Mouse (Mus musculus): ENCODE measurements at regions not wholly inside any gene's neighbourhood (a gene's known extent, or its start where the extent isn't known, plus 50 kb on each side); places are given as distances from the start of the nearest gene placed in this dataset.

GRCm38 (mm10) chr2:134714001-134714400 lies 70.1 kb upstream of the Tmx4 start:
- TF ChIP-seq CTCF (conservative IDR thresholded peaks at IDR 0.05 in 1 of 2, IDR thresholded peaks at IDR 0.05 in 1 of 2; ENCODE audit: low read depth in 2 of 2, low read length in 2 of 2) (no peak), POLR2A (IDR thresholded peaks at IDR 0.05; ENCODE audit: low read depth, low read length) (no peak), EP300 (IDR thresholded peaks at IDR 0.05; ENCODE audit: low read length) (no peak), USF1 (IDR thresholded peaks at IDR 0.05; ENCODE audit: low read depth, low read length) (no peak), ETS1 (conservative IDR thresholded peaks at IDR 0.05; ENCODE audit: low read depth, low read length) (no peak), MAFK (IDR thresholded peaks at IDR 0.05; ENCODE audit: insufficient replicate concordance, low read length) (no peak), NELFE (IDR thresholded peaks at IDR 0.05; ENCODE audit: low read depth, low read length) (no peak), MAX (IDR thresholded peaks at IDR 0.05; ENCODE audit: low read length) (no peak), ZNF384 (IDR thresholded peaks at IDR 0.05; ENCODE audit: low read depth, low read length) (no peak)
